Mouse (Mus musculus) cerebellum, adult 2 months (tissue): Measurements from ENCODE around the gene Ino80b.

Experiments used
- CTCF ChIP-seq: fragments of 200-500 bp; IDR thresholded peaks from 2 replicates; pipeline ENCODE4 v1.5.1; 2011; ENCODE audit warnings: low read depth, mild to moderate bottlenecking, control low read depth, low read length, moderate library complexity, borderline replicate concordance; ENCODE audit not compliant: insufficient read depth
- POLR2A ChIP-seq: fragments of 200-500 bp; IDR thresholded peaks from 2 replicates; pipeline ENCODE4 v1.6.1; 2011; ENCODE audit warnings: low read length, control low read depth, borderline replicate concordance; ENCODE audit not compliant: insufficient read depth

DNA sequence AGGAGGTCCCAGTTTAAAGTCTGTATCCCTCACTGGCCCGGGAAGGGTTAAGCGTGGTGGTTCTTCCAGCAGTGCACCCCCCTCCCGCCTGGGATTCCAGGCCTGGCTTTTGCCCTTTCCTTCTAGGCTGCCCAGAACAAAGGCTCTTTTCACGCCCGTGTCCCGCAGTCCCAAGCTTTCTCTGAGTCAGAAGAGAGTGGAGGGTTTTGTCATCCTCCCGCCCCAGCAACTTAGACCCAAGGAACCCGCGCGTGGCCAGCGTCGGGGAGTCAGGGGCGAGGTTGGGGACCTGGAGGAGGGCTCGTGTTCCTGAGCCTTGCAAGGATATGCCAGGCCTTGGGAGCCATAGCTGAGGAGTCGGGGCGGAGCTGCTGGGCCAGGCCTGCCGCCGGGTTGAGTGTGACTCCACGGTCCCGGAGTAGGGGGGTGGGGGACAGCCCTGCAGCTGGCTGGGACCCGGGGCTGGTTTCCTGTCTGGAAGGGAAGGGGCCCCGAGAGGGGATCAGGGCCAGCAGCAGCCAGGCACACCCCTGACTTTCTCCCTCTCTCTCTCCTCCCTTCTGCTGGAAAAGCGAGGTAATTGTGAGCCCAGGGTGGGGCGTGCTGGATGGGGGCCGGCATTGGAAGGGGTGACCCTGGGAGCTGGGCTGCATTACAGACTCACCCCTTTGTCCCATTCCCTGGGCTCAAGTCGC lies 11.8 kb upstream of the Ino80b start:
- no peak for TF ChIP-seq CTCF
- no peak for TF ChIP-seq POLR2A
